Mouse (Mus musculus): ENCODE measurements at regions not wholly inside any gene's neighbourhood (a gene's known extent, or its start where the extent isn't known, plus 50 kb on each side); places are given as distances from the start of the nearest gene placed in this dataset.

DNA sequence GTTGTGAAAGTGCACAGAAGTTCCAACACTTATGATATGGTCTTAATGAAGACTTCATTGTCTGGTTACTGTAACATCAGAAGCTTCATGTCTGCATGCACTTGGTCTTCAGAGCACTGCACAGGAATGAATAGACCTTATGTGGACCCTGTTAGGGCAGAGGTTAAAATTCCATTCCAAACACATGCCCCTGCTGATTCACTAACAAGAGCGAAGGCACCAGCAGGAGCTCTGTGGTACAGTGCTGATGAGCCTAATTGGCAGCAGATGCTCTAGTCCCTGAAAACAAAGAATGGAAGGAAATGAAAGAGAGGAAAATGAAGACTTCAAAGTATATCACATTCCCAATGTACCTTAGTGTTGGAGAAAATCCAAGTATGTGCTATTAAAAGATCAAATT is 365.1 kb upstream of the Alcam start:
- no peak overlapping the region for H3K4me3 ChIP-seq
- intact Hi-C loops (cut with DNase I), result no loop called here
- H3K27ac ChIP-seq, result no peak overlapping the region
- TF ChIP-seq CTCF (IDR thresholded peaks at IDR 0.05), result no peak
- no peak for DNase-seq (ENCODE audit: extremely low spot score in 1 of 2, low spot score in 2 of 2)

DNA sequence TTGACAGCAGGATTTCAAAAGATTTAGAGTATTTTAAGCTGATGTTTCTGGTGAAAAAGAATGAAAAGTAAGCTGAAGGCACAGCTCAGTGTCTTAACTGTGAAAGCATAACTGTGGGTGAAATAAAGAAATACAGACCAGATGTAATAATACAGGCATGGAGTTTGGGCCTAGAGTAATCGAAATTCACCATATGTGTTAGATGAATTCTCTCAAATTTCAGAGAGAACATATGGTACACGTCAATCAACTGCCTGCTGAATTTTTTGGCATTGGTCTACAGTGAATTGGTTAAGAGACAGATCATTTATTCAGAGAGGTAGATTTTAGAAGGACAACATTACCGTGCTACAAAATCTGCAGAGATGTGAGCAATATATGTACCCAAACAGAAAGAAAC is 357.3 kb upstream of the Alcam start:
- intact Hi-C loops (cut with DNase I), result no loop called here
- no peak overlapping the region for H3K4me3 ChIP-seq
- no peak overlapping the region for H3K27ac ChIP-seq
- DNase-seq (ENCODE audit: extremely low spot score in 1 of 2, low spot score in 2 of 2), result no peak
- TF ChIP-seq CTCF (IDR thresholded peaks at IDR 0.05), result no peak

DNA sequence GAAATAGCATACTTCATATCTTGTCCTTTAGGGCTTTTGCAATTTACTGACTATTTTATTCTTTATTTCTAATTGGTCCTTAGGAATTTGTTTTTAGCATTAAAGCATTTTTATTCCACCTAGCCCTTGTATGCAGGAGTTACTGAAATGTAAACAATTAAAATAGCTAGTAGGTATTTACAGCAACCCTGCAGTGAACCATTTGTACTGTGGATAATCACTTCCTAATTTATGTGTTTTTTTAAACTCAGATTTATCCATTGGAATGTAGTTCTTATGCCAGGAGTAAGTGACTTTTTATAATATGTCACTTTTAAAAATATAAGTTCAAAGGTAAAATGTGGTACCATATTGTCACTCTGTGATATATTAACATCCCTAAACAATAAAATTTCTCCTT is 350.5 kb upstream of the Alcam start:
- no peak overlapping the region for H3K27ac ChIP-seq
- no peak overlapping the region for H3K4me3 ChIP-seq
- no peak for DNase-seq (ENCODE audit: extremely low spot score in 1 of 2, low spot score in 2 of 2)
- intact Hi-C loops (cut with DNase I), result no loop called here
- TF ChIP-seq CTCF (IDR thresholded peaks at IDR 0.05), result no peak

DNA sequence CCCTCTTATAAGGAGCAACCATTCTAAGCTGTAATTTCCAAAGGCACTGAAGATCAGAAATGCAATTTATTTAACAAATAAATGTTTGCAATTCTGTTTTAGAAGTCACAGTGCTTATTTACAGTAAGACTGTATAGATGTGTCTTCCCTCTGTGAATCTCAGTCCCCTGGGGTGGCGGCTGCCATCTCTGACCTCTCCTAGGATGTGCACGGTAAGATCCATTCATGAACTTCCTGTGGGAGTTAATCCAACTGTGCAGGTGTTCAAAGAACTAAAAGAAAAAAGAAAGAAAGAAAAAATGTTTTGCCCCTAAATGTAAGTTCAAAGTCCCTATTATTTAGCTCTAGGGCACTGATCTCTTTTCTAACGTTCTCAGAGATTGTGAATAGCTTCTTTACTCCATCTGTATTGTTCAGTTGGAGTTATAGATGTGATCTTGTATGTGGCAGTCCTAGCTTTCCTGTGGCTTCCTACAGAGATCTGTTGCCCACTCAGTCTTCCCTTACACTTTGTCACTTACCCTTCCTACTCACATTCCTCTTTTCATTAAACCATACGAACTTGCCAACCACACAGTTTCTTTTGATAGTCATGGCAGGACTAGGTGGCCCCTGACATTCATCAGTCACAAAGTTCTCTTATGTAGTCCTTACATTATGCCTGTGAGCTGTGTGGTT is 346.0 kb upstream of the Alcam start:
- no peak for TF ChIP-seq CTCF (IDR thresholded peaks at IDR 0.05)
- Histone ChIP-seq H3K4me3 (no peak overlapping the region), H3K27ac (no peak overlapping the region)
- DNase-seq (ENCODE audit: extremely low spot score in 1 of 2, low spot score in 2 of 2), result no peak
- intact Hi-C loops (cut with DNase I), result no loop called here

DNA sequence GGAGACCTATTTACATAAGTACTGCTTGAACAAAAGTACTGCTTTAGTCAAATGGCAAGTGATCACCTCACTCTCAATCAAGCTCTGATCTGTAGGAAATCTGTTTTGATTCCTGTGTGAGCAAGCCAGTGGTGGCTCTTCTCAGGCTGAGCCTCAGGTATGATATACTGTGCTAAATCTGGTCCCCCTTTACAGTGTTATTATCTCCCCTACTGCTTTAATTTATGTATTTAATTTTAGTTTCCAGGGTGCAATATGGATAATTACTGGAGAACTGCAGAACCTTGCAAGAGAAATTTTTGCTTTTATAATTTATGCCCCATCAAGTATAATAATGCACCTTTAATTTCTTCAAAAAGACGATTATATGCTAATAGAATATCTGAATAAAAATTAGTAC is 341.3 kb upstream of the Alcam start:
- Histone ChIP-seq H3K27ac (no peak overlapping the region), H3K4me3 (no peak overlapping the region)
- no peak for DNase-seq (ENCODE audit: extremely low spot score in 1 of 2, low spot score in 2 of 2)
- intact Hi-C loops (cut with DNase I), result no loop called here
- TF ChIP-seq CTCF (IDR thresholded peaks at IDR 0.05), result no peak

DNA sequence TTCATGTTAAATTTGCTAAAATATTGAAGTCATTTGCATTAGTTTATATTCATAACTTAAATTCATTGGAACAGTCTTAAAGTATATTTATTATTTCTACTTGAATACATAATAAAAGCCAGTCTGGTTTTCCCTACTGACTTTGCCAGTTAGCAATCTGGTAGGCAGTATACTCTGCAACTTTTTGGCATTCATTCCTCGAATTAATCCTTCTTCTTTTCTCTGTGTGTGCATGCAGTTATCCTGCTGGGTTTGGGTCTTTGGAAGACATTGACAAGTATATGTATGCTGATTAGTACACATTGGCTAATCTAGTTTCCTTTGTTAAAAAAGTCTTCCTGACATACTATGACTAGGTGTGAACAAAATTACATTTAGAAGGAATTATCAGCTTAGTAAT is 336.1 kb upstream of the Alcam start:
- no peak overlapping the region for H3K27ac ChIP-seq
- H3K4me3 ChIP-seq, result no peak overlapping the region
- intact Hi-C loops (cut with DNase I), result no loop called here
- no peak for TF ChIP-seq CTCF (IDR thresholded peaks at IDR 0.05)
- DNase-seq (ENCODE audit: extremely low spot score in 1 of 2, low spot score in 2 of 2), result no peak

DNA sequence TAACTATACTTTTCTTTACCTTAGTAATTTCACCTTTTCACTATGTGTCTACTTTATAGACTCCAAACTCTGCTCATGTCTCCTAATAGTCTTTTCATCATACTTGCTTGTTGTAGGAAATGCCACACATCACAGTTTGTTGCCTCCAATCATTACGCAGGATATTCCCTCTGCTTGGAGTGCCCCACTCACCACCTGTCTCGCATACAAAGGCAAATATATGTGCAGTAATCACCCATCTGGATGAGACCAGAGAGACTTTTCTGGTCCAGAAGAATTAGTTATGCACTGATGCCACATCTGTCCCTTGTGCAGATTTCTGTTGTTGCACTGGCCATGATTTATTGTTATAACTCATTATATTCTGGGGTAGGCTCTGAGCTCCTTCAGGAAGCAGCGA is 293.9 kb upstream of the Alcam start:
- TF ChIP-seq CTCF (IDR thresholded peaks at IDR 0.05), result no peak
- intact Hi-C loops (cut with DNase I), result no loop called here
- DNase-seq (ENCODE audit: extremely low spot score in 1 of 2, low spot score in 2 of 2), result no peak
- H3K27ac ChIP-seq, result no peak overlapping the region
- H3K4me3 ChIP-seq, result no peak overlapping the region

DNA sequence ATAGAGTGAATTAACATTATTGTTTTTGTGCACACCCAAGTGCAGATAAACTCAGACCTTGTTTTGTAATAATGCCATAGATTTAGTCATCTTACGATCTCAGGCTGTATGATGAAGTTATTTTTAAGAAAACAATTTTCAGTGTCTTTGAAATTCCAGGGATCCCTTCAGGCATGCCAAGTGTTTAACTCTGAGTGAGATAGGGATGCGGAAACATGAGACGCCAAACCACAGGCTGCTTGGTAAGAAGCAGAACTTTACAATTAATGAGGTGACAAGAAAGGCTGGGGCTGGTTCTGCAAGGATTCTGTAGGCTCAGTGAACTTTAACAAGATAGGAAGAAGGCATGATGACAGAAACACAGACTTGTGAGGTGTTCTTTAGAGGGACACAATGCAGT is 292.3 kb upstream of the Alcam start:
- DNase-seq (ENCODE audit: extremely low spot score in 1 of 2, low spot score in 2 of 2), result no peak
- no peak overlapping the region for H3K4me3 ChIP-seq
- H3K27ac ChIP-seq, result no peak overlapping the region
- intact Hi-C loops (cut with DNase I), result no loop called here
- no peak for TF ChIP-seq CTCF (IDR thresholded peaks at IDR 0.05)

DNA sequence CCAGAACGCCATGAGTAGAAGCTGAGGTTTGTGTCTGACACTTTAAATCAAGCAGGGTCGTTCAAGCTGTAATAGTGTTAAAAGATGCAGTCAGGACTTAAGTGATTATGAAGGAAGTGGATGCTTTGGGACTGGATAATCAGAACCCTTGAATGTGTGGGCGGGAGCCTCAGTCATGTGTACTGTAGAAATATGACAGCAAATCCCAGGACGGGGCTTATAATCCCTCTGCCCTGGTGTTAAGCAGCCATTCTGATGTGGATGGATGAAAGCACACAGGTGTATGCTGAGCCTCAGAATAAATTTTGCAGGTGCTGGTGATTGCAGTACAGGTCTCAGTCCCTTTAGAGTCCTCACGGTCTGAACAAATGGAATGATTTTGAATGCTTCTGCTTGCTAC is 290.8 kb upstream of the Alcam start:
- Histone ChIP-seq H3K4me3 (no peak overlapping the region), H3K27ac (no peak overlapping the region)
- intact Hi-C loops (cut with DNase I), result no loop called here
- DNase-seq (ENCODE audit: extremely low spot score in 1 of 2, low spot score in 2 of 2), result no peak
- TF ChIP-seq CTCF (IDR thresholded peaks at IDR 0.05), result no peak

DNA sequence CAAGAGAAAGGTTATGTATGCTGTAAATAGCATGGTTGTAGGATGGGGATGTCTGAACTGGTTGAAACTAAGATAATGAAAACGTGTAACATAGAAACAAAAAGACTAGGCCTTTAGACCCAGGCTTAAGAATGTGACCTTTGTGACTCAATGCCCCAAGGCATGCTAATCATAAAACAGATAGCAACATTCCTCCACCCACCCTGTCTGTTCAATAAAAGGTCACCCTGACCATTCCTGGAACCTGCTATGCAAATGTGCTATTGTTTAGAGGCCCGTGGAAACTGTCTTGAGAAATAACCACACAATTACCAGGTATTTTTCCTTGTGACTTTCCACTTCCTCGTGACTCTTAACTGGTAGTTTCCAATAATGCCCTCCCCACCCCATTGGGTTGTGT is 288.3 kb upstream of the Alcam start:
- intact Hi-C loops (cut with DNase I), result no loop called here
- H3K27ac ChIP-seq, result no peak overlapping the region
- no peak for TF ChIP-seq CTCF (IDR thresholded peaks at IDR 0.05)
- no peak overlapping the region for H3K4me3 ChIP-seq
- DNase-seq (ENCODE audit: extremely low spot score in 1 of 2, low spot score in 2 of 2), result no peak

DNA sequence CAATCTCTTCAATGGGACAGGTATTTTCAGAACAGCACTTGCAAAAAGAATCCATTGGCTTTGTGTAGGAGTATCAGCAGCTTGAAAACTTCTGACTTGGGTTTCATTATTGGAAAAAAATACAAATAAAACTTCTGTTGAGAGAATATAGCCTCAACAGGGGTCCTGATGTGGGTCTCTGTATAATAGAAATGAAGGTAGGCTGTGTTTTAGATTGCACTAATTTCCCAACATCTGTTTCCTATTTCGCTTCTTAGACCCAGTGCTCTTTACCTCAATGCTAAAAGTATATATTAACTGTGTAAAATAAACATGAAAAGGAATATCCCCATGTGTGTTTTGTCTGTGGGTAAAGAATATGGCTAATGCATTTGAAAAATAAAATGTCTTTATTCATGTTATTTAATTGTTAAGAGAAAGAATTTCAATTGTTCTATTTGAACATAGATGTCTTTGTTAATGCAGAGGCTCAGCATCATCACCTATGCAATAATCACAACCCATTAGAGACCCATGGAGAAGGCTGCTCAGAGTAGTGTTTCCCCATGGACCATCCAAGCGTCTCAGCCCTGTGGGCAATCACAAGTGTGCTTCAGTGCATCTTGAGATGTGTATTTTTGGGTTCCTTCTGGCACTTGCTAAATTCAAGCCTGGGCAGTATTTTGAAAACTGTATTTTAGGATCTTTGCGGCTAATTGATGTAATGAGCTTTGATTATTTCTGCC is 272.4 kb upstream of the Alcam start:
- no peak for DNase-seq (ENCODE audit: extremely low spot score in 1 of 2, low spot score in 2 of 2)
- no peak for TF ChIP-seq CTCF (IDR thresholded peaks at IDR 0.05)
- H3K27ac ChIP-seq, result no peak overlapping the region
- intact Hi-C loops (cut with DNase I), result no loop called here
- H3K4me3 ChIP-seq, result no peak overlapping the region

DNA sequence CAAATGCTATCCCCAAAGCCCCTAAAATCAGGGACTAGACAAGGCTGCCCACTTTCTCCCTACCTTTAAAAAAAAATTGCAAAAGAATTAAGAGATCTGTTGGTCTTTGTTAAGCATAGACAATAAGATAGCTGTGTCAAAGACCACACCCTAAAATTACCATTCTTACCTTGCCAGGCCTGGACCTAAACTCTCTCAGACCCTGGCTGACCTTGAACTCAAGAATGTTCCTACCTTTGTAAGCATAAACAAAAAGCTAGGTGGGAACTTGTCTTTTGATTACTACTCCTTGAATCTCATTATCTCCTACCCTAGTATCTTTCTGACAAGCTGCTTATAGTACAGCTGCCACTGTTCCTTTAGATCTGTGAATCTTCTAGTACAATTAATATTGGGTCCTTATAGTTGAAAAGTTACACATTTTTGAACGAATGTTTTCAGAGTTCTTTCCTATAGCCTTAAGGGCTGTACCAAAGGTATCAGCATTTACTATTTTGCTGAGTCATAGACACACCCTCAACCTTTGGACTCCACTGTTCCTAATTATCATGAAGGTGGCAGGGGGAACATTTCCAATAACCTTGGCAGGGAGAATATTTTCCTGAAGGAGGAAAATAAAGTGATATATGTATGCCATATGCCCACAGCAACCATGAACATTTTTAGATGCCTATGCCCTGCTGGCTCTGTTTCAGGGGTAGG is 264.5 kb upstream of the Alcam start:
- Histone ChIP-seq H3K27ac (no peak overlapping the region), H3K4me3 (no peak overlapping the region)
- TF ChIP-seq CTCF (IDR thresholded peaks at IDR 0.05), result no peak
- intact Hi-C loops (cut with DNase I), result no loop called here
- no peak for DNase-seq (ENCODE audit: extremely low spot score in 1 of 2, low spot score in 2 of 2)

All from left cerebral cortex, adult 2 months (tissue).